Mouse (Mus musculus) testis, adult 2 months (tissue): ENCODE results near the gene Srp54c.

ENCODE experiments used
- CTCF ChIP-seq: fragments of 200-500 bp; IDR thresholded peaks from 2 replicates; pipeline ENCODE4 v1.5.1; 2012; ENCODE audit warnings: low read depth, mild to moderate bottlenecking, inconsistent platforms, low read length, moderate library complexity; ENCODE audit not compliant: control insufficient read depth, insufficient read depth, insufficient replicate concordance
- POLR2A ChIP-seq: fragments of 200-500 bp; IDR thresholded peaks from 2 replicates; pipeline ENCODE4 v1.6.1; 2012; ENCODE audit warnings: low read depth, mild to moderate bottlenecking, inconsistent platforms, low read length, moderate library complexity; ENCODE audit not compliant: control insufficient read depth

- TF ChIP-seq POLR2A: no peak
- TF ChIP-seq CTCF: no peak
Observed at GRCm38 (mm10) chr12:55311841-55312240, 81.9 kb downstream of the Srp54c start.
